Mouse (Mus musculus) thymus, adult 2 months (tissue): ENCODE data around the gene Vrk2.

ENCODE experiments used
- CTCF ChIP-seq: fragments of 200-500 bp; IDR thresholded peaks from 2 replicates; pipeline ENCODE4 v1.5.1; 2012; ENCODE audit warnings: mild to moderate bottlenecking, control low read depth, low read length, moderate library complexity, borderline replicate concordance; ENCODE audit not compliant: control insufficient read depth, poor library complexity, insufficient read depth; ENCODE audit errors: extremely low read depth
- POLR2A ChIP-seq: fragments of 200-500 bp; IDR thresholded peaks from 2 replicates; pipeline ENCODE4 v1.6.1; 2012; ENCODE audit warnings: mild to moderate bottlenecking, low read length, control low read depth, moderate library complexity; ENCODE audit not compliant: control insufficient read depth, poor library complexity, insufficient read depth; ENCODE audit errors: extremely low read depth

DNA sequence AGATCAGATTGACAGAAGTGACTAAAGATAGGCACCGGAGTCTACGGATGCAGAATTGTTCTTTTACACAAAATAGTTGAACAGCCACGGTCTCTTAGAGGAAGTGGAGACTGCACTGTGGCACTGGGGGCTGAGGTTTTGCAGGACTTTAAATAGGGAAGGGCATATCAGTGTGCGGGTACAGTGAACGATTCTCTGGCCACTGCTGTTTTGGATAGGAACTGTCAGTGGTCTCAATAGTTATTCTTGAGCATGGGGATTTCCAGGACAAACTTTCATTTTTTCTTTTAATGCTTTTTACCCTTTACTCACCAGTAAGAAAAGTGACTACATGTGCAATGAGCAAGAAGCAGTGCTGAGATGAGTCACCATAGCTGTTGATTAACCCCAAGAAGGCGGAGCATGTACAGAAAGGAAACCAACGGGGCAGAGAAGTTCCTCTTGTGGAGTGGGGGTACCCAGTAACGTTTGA is 46.6 kb upstream of the Vrk2 start:
- TF ChIP-seq CTCF (no peak), POLR2A (no peak)
